Mouse (Mus musculus): ENCODE measurements at regions not wholly inside any gene's neighbourhood (a gene's known extent, or its start where the extent isn't known, plus 50 kb on each side); places are given as distances from the start of the nearest gene placed in this dataset.

DNA sequence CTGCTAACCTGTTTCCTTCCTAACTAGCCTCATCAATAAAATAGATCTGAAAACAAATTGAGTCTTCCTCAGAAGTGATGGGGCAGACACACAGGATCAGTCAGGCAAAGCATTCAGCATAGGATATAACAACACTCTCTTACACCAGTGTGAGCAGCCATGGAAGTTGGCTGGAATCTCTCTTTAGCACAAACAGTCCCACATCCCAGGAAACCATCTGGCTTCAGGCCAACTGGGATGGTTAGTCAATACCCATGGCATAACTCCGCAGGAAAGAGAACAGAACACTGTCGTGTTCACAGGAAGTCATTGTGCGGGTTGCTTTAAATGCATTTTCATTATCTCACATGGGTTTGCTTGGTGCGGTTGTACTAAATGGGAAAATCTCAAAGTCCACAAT lies 256.2 kb upstream of the Rag2 start:
- DNase-seq (ENCODE audit: low spot score in 2 of 2) = peak in 1 of 2 experiments; percentile 2

DNA sequence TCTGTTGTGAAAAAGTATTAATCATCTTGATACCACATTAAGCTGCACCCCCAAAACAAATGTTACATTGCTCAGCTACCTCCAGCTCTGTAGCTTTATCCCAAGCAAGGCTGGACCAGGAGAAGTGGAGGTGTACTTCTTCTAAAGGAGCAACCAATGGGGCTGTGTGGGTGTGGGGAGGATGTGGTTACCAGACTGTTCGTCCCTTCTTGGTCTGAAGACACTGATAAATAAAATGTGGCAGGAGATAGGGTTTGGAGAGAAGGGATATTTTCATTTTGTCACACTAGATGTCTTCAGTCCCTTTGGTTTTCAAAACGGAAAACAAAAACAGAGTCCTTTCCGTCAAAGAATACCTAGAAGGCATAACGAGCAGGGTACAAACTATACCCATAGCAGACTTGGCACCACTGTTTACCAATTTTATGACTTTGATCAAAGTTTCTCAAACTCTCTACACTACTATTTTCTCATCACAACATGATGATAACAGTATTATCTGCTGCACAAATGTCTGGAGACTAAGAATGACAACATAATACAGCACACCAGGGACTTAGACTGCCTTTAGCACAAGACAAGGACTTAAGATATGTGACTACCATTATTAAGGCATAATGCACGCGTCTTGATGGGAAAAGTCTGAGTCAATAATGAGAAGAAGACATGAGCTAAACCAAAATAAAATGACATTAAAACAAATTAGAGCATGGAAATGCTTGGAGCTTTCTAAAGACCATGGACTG lies 253.4 kb upstream of the Rag2 start:
- no peak for DNase-seq (ENCODE audit: low spot score in 2 of 2)

DNA sequence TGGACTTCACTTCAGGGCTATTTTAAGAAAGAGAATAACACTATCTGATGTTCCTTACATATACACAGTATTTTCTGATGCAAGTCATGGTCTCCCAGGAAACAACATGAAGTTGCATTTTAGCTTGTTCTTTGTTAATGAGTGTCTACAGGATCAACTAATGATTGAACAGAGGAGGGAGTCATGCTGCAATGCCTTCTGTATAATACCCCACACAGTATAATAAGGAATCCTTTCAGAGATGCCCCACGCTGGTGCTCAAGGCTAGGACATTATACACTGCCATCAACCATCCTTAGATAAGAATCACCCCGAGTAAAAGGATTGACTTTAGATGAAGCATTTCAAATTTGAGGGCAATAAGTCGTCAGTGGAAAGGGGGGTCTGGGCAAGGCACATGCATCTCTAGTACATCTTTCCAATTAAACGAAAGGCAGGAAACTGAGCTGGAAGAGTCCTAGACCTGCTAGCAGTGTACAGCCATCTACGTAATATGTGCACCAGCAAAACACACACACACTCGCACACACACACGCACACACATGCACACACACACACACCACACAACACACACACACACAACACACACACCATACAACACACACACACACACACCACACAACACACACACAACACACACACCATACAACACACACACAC lies 252.6 kb upstream of the Rag2 start:
- DNase-seq (ENCODE audit: low spot score in 2 of 2) = no peak

DNA sequence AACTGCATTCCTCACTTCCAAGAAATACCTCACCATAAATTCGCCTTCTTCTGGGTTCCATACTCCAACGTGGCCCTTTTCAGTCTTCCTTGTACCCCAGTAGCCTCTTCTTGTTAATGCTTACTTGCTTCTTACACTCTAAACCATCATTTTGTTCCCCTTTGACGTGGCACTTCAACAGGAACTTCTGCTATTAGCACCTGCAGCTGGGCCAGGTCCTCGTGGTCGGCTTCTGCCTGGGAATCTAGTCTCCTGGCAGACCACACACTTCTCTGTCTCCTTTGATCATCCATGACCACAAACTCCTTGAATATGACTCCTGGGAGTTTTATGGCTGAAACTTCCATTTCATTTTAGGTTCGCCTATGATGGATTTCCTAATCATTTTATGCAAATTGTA lies 243.9 kb upstream of the Rag2 start:
- DNase-seq (ENCODE audit: low spot score in 2 of 2) = no peak

DNA sequence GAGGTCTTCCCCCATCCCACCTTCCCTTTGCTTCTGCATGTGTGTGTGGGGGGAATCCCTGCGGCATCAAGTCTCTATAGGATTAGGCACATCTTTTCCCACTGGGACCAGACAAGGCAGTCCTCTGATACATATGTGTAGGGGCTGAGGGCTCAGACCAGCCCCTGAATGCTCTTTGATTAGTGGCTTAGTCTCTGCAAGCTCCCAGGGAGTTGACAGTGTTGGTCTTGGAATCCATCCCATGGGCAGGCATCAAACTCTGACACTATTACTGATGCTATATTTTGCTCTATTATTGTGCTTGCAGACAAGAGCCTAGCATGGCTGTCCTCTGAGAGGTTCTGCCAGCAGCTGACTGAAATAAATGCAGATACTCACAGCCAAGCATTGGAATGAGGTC lies 209.5 kb upstream of the Rag2 start:
- DNase-seq (ENCODE audit: low spot score in 2 of 2) = no peak

DNA sequence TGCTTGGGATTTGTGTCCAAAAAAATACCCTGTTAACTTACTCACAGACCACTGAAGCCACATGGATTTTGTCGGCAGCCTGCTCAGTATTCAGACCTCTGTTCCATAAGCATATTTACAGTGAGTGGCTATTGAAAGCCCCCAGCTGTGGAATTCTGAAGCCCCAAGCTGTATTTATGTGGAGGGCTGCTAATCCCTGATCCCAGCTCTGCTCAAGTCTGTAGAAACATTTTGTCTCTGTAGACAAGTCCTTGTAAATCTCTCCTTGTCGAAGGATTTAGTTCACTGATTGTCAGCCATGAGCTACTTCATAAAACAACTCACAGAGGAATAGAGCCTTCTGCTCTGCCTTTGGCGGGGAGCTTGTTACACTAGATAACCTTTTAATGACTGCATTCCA lies 207.8 kb upstream of the Rag2 start:
- DNase-seq (ENCODE audit: low spot score in 2 of 2) = no peak

DNA sequence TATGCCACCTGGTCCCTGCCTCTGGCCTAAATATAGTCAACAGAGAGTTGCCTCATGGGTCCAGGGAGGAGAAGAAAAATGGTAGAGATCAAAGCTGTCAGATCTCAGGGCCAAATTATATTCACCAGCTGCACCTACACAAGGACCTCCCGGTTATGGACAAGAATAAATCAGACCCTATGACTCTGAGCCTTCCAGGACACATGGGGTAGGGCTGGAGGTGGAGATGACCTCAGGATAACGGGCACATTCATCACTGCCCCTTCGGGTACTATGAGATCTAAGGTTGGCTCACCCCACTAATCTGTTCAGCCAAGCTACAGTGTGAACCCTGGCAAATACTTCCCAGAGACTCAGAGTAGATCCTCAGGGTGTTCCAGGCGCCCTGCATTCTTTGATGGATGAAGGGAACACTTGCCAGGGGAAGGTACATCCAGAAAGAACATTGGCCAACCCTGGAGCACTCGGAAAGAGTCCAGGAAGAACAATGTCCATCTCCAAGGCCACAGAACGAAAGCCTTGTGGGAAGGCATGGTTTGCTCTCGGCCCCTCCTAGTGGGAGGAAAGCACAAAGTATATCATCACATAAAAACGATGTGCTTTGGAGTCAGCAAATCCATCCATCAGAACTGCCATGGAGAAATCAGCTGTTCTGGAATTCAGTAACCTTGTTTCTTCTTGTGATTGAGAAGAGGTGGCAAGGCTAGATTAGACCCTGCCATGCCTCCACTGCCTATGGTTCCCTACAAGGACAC lies 191.2 kb upstream of the Rag2 start:
- DNase-seq (ENCODE audit: low spot score in 2 of 2) = no peak

DNA sequence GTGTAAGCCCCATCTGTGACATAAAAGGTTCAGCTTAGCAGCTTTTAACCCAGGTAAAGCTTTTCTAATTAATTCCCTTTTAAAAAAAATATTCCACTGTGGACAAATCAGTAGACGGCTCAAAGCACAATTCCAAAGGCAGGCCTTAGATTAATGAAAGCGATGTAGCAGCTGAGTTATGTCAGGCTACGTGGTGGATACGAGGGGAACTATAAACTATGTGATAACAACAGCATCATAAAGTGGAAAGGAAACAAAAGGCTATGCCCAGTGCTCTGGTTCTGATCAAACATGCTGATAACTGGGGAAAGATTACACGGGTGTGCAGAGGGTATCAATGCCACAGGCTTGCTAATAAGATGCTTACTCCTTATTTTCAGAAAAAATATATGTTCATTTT lies 184.3 kb upstream of the Rag2 start:
- no peak for DNase-seq (ENCODE audit: low spot score in 2 of 2)

DNA sequence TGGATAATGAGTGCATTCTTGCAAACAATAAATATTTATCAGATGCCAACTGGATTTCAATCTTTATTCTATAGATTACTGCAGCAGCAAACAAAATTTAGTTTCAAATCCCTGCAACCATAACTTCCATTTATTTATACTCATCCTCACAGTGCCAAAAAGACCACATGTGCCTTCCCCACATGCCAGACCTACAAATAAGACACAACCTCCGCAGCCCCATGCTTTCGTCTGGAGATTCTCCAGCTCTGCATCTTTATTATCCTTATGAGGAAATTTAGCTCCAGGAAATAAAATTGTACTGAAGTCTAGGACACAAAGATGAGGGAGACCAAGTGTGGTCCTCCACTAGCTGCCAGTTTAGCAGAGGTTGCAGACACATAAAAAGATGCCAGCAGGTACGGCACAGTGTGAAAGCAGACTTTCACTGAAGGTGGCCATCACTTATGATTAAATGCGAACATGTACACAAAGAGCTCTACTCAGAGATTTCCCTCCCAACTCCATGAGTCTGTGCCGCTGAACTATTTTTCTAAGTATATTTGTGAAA lies 183.4 kb upstream of the Rag2 start:
- no peak for DNase-seq (ENCODE audit: low spot score in 2 of 2)

DNA sequence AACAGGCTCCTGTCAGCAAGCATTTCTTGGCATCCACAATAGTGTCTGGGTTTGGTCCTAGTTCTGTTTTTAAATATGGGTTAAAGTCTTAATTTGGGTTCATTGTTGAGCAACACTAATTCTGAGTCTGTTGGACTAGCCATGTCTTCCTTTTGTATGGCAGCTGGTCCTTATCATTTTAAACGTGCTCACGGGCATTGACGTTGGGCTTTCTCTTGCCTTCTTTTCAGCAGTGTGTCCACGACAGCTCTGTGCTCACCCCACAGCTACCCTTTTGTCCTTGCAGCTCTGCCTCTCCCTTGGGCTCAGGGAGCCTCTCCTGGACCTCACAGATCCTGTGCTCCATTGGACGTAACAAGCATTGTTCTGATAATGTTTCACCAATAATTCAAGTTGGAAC lies 168.9 kb upstream of the Rag2 start:
- DNase-seq (ENCODE audit: low spot score in 2 of 2) = no peak

DNA sequence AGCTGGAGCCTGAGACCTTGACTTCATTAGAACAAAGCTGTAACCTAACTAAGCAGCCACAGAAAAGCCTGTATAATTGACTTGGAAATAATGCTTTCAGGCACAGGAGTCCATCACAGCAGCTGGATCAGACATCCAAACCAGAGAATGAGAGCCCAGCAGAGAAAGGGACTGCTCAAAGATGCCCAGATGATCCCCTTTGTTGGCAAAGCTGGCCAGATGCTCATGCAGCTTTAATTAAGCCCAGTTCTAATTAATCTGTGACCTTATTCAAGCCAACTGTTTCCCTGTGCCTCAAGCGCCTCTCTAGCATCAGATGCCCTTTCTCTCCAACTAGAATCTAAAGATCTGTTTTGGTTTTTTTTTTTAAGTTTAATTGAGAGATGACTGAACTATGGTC lies 165.6 kb upstream of the Rag2 start:
- no peak for DNase-seq (ENCODE audit: low spot score in 2 of 2)

DNA sequence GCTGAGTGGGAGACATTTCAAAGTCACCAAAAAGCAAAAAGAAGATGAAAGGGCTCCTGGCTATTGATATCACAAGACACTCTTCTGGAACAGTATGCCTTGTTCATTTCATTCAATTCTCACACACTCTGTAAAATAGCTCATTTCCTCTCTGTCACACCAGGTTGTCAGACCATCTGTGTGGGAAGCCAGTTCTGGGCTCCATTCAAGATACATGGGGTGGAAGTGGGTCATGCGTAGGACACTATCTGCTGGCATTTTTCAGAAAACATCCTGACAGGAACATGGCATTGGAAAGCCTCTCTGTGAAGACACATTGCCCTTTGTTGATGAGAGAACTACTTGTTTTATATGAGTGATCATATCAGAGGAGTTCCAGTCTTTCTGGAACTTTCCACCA lies 162.1 kb upstream of the Rag2 start:
- DNase-seq (ENCODE audit: low spot score in 2 of 2) = no peak

DNA sequence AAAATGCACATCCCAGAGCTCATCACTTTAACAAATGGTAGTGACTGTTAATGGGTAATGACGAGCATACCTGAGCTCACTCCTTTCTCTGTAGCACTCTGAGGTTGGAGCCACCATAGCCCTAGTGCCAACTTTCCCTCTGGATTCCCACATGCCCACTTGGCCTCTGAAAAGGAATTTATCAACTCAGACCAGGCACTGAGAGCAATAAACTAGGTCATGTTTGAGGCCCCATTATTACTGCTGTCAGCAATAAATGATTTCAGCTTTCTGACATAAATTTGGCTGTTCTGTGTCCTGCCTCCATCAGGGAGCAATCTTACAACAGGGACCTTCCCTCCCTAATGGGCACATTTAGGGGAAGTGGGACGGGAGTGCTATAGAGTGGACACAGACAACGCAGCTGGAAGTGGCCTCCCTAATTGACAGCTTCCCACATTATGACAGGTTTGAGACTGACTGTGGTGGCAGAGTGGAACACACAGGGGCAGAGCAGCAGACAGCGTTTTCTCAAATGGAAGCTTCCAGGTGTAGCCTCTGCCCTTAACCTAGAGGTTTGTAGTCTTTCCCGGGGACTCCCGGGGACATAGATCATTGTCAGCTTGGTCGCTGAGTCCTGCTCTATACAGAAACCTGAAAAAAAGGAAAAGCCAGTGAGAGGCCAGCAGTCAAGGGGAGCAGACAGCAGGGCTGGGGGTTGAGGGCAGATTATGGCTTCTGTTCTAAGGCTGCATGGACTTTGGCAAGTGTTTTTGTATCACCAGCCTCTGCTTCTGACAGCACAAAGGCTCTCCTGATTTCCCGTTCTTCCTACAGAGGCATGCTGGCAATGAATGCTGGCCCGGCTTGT lies 160.0 kb upstream of the Rag2 start:
- DNase-seq (ENCODE audit: low spot score in 2 of 2) = no peak

DNA sequence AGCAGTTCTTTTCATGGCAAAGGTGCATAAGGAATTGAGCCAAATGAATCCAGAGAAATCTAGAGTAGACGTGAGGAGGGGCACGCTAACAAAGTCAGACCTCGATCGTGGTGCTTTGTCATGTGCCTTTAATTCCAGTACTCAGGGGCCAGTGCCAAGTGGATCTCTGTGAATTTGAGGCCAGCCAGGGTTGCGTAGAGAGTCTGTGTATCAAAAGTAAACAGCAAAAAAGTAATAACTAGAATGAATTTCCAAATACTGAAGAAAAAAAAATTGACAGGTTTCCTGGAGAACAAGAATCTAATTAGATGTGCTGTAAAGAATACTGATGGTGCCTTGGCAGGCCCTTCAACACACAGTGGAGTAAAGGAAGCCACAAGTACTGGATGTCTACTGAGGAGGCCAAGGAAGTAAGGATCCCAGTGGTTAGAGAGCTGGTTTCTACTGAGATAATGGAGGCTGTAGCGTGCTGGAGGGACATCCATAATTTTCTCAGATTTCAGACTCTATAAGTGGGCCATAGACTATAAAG lies 153.9 kb upstream of the Rag2 start:
- no peak for DNase-seq (ENCODE audit: low spot score in 2 of 2)

DNA sequence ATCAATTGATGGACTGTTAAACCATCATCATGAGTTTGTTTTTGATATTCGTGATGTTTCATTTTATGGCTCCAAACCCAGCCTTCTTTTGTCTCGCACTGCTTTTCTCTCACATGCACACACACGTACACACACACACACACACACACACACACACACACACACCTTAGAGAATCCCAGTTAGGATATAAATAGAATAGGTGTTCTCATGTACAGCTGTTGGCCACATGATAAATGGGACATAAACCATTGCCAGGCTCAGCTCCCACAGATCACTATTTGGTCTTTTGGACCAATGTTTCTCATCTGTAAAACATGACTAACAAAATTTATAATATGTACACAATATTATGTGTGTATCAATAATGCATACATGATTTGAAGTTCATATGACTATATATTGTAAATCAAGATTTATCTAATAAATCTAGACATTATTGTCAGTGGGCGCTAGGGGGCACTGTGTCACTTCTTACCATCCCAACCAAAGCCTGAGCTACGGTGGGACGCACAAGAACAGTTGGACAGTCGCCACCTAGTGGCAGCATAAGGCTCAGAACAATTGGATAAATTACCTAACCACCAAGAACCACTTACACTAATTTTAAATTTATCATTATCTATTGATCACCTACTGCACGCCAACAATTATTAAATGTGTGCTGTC lies 151.9 kb upstream of the Rag2 start:
- peak; percentile 68 to 84 for DNase-seq (ENCODE audit: low spot score in 2 of 2)

DNA sequence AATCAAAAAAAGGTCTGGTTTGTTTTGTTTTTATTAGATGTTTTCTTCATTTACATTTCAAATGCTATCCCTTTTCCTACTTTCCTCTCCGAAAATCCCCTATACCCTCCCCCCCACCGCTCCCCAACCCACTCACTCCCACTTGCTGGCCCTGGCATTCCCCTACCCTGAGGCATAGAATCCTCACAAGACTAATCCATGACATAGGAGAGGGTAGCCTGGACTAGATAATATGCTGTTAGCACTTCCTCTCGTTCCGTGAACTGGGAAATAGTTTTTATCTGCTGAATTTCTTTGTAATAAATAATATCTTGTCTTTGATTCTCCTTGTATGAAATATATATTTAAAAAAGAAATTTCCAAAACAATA lies 151.4 kb upstream of the Rag2 start:
- no peak for DNase-seq (ENCODE audit: low spot score in 2 of 2)

DNA sequence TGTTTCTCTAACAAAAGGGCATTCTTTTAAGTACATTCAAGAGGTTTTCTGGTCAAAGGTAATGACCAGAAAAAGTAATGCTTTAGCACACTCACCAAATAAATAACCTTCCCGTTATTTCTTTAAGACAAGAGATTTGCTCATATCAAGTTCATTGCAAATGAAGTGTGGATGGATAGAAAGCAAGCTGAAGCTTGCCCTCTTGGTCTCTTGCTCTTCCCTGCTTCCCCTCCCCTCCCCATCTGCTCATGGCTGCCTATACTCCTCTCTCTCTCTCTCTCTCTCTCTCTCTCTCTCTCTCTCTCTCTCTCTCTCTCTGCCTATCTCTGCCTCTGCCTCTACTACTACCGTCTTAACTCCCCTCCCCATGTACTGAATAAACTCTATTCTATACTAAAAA lies 147.7 kb upstream of the Rag2 start:
- DNase-seq (ENCODE audit: low spot score in 2 of 2) = no peak

DNA sequence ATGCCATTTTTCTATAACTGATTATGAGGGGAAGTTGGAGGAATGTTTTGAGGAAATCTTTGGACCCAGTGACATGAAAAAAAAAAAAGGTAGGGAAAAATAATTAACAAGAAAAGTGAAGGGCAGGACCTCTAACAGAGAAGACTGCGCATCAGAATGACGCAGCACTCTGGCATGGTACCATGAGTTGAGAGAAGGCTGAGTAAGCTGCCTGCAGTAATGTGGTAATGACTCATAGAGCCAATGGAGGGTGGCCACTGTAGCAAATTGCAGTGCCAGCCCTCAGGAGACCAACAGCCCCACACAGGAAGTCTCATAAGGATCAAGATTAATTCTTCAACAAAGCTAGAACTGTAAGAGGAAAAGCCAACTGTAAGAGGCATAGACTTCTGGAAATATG lies 134.3 kb upstream of the Rag2 start:
- DNase-seq (ENCODE audit: low spot score in 2 of 2) = no peak

DNA sequence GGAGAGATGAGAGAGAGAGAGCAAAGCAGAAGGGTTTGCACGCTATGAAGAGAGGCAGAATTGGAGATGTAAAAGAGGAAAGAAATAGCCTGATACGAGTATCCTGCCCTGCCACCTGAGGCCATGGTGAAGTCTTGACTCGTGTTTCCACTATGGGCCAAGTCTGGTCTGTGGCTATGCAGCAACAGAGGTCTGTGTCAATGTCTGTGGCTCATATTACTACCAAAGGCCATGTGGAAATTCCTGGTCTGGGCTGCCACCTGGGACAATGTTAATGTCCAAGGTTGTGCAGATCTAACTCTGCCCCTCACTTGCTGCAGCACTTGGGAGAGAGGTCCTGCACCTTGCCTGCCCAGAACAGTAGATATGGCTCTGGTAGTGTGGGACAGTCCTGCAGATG lies 132.8 kb upstream of the Rag2 start:
- no peak for DNase-seq (ENCODE audit: low spot score in 2 of 2)

DNA sequence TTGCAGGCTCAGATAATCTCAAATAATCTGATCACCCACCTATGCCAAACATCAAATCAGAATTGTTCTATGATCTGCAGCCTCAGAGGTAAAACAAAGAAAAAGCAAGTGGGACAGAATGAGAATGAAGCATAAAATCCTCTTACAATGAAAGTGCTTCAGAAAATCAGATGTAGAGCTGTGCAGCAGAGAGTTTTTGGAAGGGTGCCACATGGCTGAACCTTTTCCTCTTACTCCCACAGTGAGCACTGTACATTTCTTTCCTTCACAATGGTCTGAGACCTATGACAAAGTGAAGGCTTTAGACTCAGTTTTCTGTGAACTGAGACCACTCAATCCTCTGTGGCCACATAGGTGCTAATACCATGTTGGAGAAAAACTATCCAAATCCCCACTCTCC lies 116.4 kb upstream of the Rag2 start:
- DNase-seq (ENCODE audit: low spot score in 2 of 2) = no peak

Measured in cerebellum, postnatal 4 days (tissue).